Mouse (Mus musculus) CH12.LX (cell line): ENCODE results near the gene Yaf2. TPM values are rescaled to one million over a fixed set of nuclear protein-coding genes. Genes with fewer than 3 reads are reported as not detected.

ENCODE experiments used
- DNase-seq: peaks from one replicate; pipeline ENCODE4 v3.0.0-alpha.2; 2013; ENCODE audit errors: extremely low read depth
- H3K27ac ChIP-seq: 2 replicates; pipeline ENCODE4 v1.5.1; 2012; ENCODE audit warnings: low read depth, mild to moderate bottlenecking, control low read depth, moderate library complexity; ENCODE audit not compliant: insufficient read depth
- H3K27me3 ChIP-seq: replicated peaks from 2 replicates; pipeline ENCODE3; 2012; ENCODE audit warnings: inconsistent platforms
- H3K36me3 ChIP-seq, 2 experiments: replicated peaks in 1 of 2; 2 replicates each; pipeline versions ENCODE3 to v1.6.1; 2012; ENCODE audit warnings: inconsistent platforms in 1 of 2, low read length in 1 of 2, mild to moderate bottlenecking in 1 of 2, mixed read lengths in 1 of 2, moderate library complexity in 1 of 2; ENCODE audit not compliant: control insufficient read depth in 1 of 2, insufficient read depth in 1 of 2
- H3K4me1 ChIP-seq, 2 experiments: 2 replicates each; pipeline ENCODE4 v1.6.1; 2012; ENCODE audit warnings: inconsistent platforms in 1 of 2, moderate library complexity in 1 of 2; ENCODE audit not compliant: insufficient read depth in 2 of 2, control insufficient read depth in 1 of 2
- H3K4me2 ChIP-seq: 2 replicates; pipeline ENCODE4 v1.6.1; 2012; ENCODE audit warnings: low read depth, mild to moderate bottlenecking, control low read depth; ENCODE audit not compliant: poor library complexity, insufficient read depth, severe bottlenecking
- H3K4me3 ChIP-seq, 3 experiments: fragments of 150-350 bp in 1 of 3; sonication (generic) in 1 of 3; replicated peaks in 1 of 3; 2 replicates each; pipeline versions ENCODE3 to v1.5.1; 2011 to 2012; ENCODE audit warnings: low read depth in 2 of 3, low read length in 2 of 3, mild to moderate bottlenecking in 2 of 3, moderate library complexity in 2 of 3, control low read depth in 1 of 3, improper control_type of control experiment in 1 of 3, inconsistent platforms in 1 of 3, mixed read lengths in 1 of 3; ENCODE audit not compliant: poor library complexity in 1 of 3
- H3K79me2 ChIP-seq: replicated peaks from 2 replicates; pipeline ENCODE4 v1.6.1; 2012; ENCODE audit warnings: mild to moderate bottlenecking, moderate library complexity; ENCODE audit not compliant: control insufficient read depth, poor library complexity, insufficient read depth, severe bottlenecking; ENCODE audit errors: extremely low read depth
- H3K9ac ChIP-seq: 2 replicates; pipeline ENCODE4 v1.6.1; 2012; ENCODE audit warnings: low read depth, mild to moderate bottlenecking, control low read depth, moderate library complexity; ENCODE audit not compliant: insufficient read depth
- H3K9me3 ChIP-seq: replicated peaks from 2 replicates; pipeline ENCODE3; 2012; ENCODE audit warnings: low read length, inconsistent platforms, mixed read lengths
- BHLHE40 ChIP-seq: IDR thresholded peaks from 2 replicates; pipeline ENCODE4 v1.6.1; 2011; ENCODE audit warnings: mild to moderate bottlenecking, low read depth, low read length, improper control_type of control experiment
- CHD1 ChIP-seq: IDR thresholded peaks from 2 replicates; pipeline ENCODE4 v1.6.1; 2012; ENCODE audit warnings: low read depth, low read length, improper control_type of control experiment, inconsistent platforms
- CTCF ChIP-seq, 2 experiments: IDR thresholded peaks in 1 of 2; conservative IDR thresholded peaks in 1 of 2; 2 replicates each; pipeline ENCODE4 v1.5.1; 2011 to 2012; ENCODE audit warnings: low read depth in 2 of 2, low read length in 2 of 2, improper control_type of control experiment in 1 of 2, inconsistent platforms in 1 of 2, mild to moderate bottlenecking in 1 of 2, moderate library complexity in 1 of 2
- ELF1 ChIP-seq: IDR thresholded peaks from 2 replicates; pipeline ENCODE4 v1.6.1; 2014; ENCODE audit warnings: low read depth, mild to moderate bottlenecking, inconsistent platforms, low read length, improper control_type of control experiment
- EP300 ChIP-seq: IDR thresholded peaks from 2 replicates; pipeline ENCODE4 v1.6.1; 2011; ENCODE audit warnings: low read length, improper control_type of control experiment
- GABPA ChIP-seq: IDR thresholded peaks from 2 replicates; pipeline ENCODE4 v1.6.1; 2012; ENCODE audit warnings: low read depth, low read length, improper control_type of control experiment, inconsistent platforms; ENCODE audit not compliant: insufficient replicate concordance
- MAX ChIP-seq: IDR thresholded peaks from 2 replicates; pipeline ENCODE4 v1.6.1; 2011; ENCODE audit warnings: low read length, improper control_type of control experiment
- MEF2A ChIP-seq: IDR thresholded peaks from 2 replicates; pipeline ENCODE4 v1.6.1; 2014; ENCODE audit warnings: low read depth, mild to moderate bottlenecking, inconsistent platforms, low read length, improper control_type of control experiment, borderline replicate concordance
- NELFE ChIP-seq: IDR thresholded peaks from 2 replicates; pipeline ENCODE4 v1.6.1; 2011; ENCODE audit warnings: low read depth, low read length, improper control_type of control experiment
- NRF1 ChIP-seq: IDR thresholded peaks from 2 replicates; pipeline ENCODE4 v1.6.1; 2014; ENCODE audit warnings: low read depth, mild to moderate bottlenecking, inconsistent platforms, low read length, improper control_type of control experiment, moderate library complexity
- POLR2A ChIP-seq: IDR thresholded peaks from 2 replicates; pipeline ENCODE4 v1.6.1; 2011; ENCODE audit warnings: low read depth, mild to moderate bottlenecking, improper control_type of control experiment, low read length
- RAD21 ChIP-seq: IDR thresholded peaks from 2 replicates; pipeline ENCODE4 v1.6.1; 2011; ENCODE audit warnings: low read depth, mild to moderate bottlenecking, low read length, improper control_type of control experiment, moderate library complexity
- SIN3A ChIP-seq: IDR thresholded peaks from 2 replicates; pipeline ENCODE4 v1.6.1; 2012; ENCODE audit warnings: low read length, improper control_type of control experiment, inconsistent platforms
- SMC3 ChIP-seq: IDR thresholded peaks from 2 replicates; pipeline ENCODE4 v1.6.1; 2011; ENCODE audit warnings: low read depth, low read length, improper control_type of control experiment
- TBP ChIP-seq: conservative IDR thresholded peaks from 2 replicates; pipeline ENCODE4 v1.6.1; 2011; ENCODE audit warnings: low read depth, low read length, improper control_type of control experiment
- UBTF ChIP-seq: IDR thresholded peaks from 2 replicates; pipeline ENCODE4 v1.6.1; 2012; ENCODE audit warnings: low read depth, mild to moderate bottlenecking, inconsistent platforms, low read length, improper control_type of control experiment, moderate library complexity
- ZMIZ1 ChIP-seq: IDR thresholded peaks from 2 replicates; pipeline ENCODE4 v1.6.1; 2012; ENCODE audit warnings: low read depth, mild to moderate bottlenecking, inconsistent platforms, low read length, improper control_type of control experiment
- ZNF384 ChIP-seq: IDR thresholded peaks from 2 replicates; pipeline ENCODE4 v1.6.1; 2012; ENCODE audit warnings: low read depth, low read length, improper control_type of control experiment, inconsistent platforms
- dilution Hi-C: fragments of 300-500 bp; cut with MboI; formaldehyde crosslinking; loops from 2 replicates; pipeline ENCODE4 v1.14.3; 2020; ENCODE audit warnings: low sequenced_read_pairs; ENCODE audit not compliant: extremely low pct_unique_long_range_greater_than_20kb, extremely low pct_ligation_motif_present
- in situ Hi-C: fragments of 300-500 bp; cut with MboI; formaldehyde crosslinking; loops from 3 replicates; pipeline ENCODE4 v1.14.3; 2019; ENCODE audit warnings: low sequenced_read_pairs, low pct_ligation_motif_present, low pct_unique_long_range_greater_than_20kb, mixed read lengths
- polyA plus RNA-seq: library from polyadenylated mRNA; unstranded; fragments of >175 nt; gene quantifications from 2 replicates; pipeline ENCODE4 v1.2.1, GENCODE M21; 2012; ENCODE audit warnings: low read depth; ENCODE audit not compliant: insufficient read length
- total RNA-seq, 2 experiments: library from RNA; depleted of rRNA; stranded (reverse); fragments of 300-350 nt in 1 of 2; fragments of >200 nt in 1 of 2; gene quantifications; 2 replicates each; pipeline ENCODE4 v1.2.3; 2012 to 2014

Gene Yaf2
- total and polyA plus RNA-seq, 3 experiments = 32.7 to 78.4 (median 46.2) TPM

GRCm38 (mm10) chr15:93265728-93266127, 71.0 kb downstream of the Yaf2 start:
- H3K4me3 ChIP-seq = no peak overlapping the region
- H3K9ac ChIP-seq = no peak overlapping the region
- dilution Hi-C loops (no loop called here), in situ Hi-C loops (loop anchor here (10.0 kb wide), 1 partner anchor 179 kb away; no protein-coding TSS in a partner anchor)
- H3K27me3 ChIP-seq = no peaks in the 10 kb centered on the region
- no peak overlapping the region for H3K27ac ChIP-seq
- no peak overlapping the region for H3K4me2 ChIP-seq
- peaks cover 13 to 74% of the 10 kb centered on the region in 2 experiments for H3K36me3 ChIP-seq
- H3K4me1 ChIP-seq = peaks cover 0 to 14% of the 10 kb centered on the region in 2 experiments; a peak in 3 of 4 replicates
- H3K79me2 ChIP-seq = peaks cover 6% of the 10 kb centered on the region; the same call in 1 of the 2 replicates
- no peaks in the 10 kb centered on the region for H3K9me3 ChIP-seq
- TF ChIP-seq GABPA = no peak
- TF ChIP-seq RAD21 = peak; percentile 35
- TF ChIP-seq TBP = no peak
- TF ChIP-seq NRF1 = no peak
- TF ChIP-seq ELF1 = no peak
- TF ChIP-seq NELFE = no peak
- DNase-seq = no peak

GRCm38 (mm10) chr15:93265231-93265630, 71.5 kb downstream of the Yaf2 start:
- Histone ChIP-seq H3K4me3 (no peak overlapping the region), H3K9me3 (no peaks in the 10 kb centered on the region), H3K36me3 (peaks cover 13 to 69% of the 10 kb centered on the region in 2 experiments), H3K9ac (no peak overlapping the region), H3K27ac (no peak overlapping the region), H3K4me2 (no peak overlapping the region), H3K4me1 (peaks cover 0 to 9% of the 10 kb centered on the region in 2 experiments; a peak in 3 of 4 replicates), H3K27me3 (no peaks in the 10 kb centered on the region), H3K79me2 (peaks cover 6% of the 10 kb centered on the region; the same call in 1 of the 2 replicates)
- dilution Hi-C loops (no loop called here), in situ Hi-C loops (loop anchor here (10.0 kb wide), 1 partner anchor 180 kb away; no protein-coding TSS in a partner anchor)
- DNase-seq = no peak
- no peak for TF ChIP-seq EP300
- no peak for TF ChIP-seq POLR2A
- no peak for TF ChIP-seq MAX
- no peak for TF ChIP-seq ZNF384
- TF ChIP-seq CTCF (conservative IDR thresholded peaks at IDR 0.05 in 1 of 2, IDR thresholded peaks at IDR 0.05 in 1 of 2; ENCODE audit: low read depth in 2 of 2, low read length in 2 of 2) = no peak
- no peak for TF ChIP-seq SIN3A
- no peak for TF ChIP-seq UBTF
- no peak for TF ChIP-seq ZMIZ1
- TF ChIP-seq SMC3 = no peak
- TF ChIP-seq RAD21 = no peak
- TF ChIP-seq BHLHE40 = no peak
- TF ChIP-seq MEF2A = no peak
- no peak for TF ChIP-seq CHD1
- no peak for TF ChIP-seq NELFE
